Mouse (Mus musculus): ENCODE results near the gene Sdhaf3. TPM values are rescaled to one million over a fixed set of nuclear protein-coding genes. Genes with fewer than 3 reads are reported as not detected.
A peak's percentile ranks its signal among the peaks of the same experiment; 100 is the strongest.

Gene Sdhaf3
- polyA plus RNA-seq, 1 experiment from 2014 or later, result 9.0 TPM

GRCm38 (mm10) chr6:7069463-7069862 is 113.7 kb downstream of the Sdhaf3 start:
- Histone ChIP-seq H3K4me1 (ENCODE audit: control insufficient read depth, insufficient read depth, low read length) (no peaks in the 10 kb centered on the region), H3K27me3 (ENCODE audit: control insufficient read depth, insufficient read depth, low read length) (no peaks in the 10 kb centered on the region), H3K4me2 (ENCODE audit: low read depth, low read length) (no peak overlapping the region), H3K4me3 (ENCODE audit: low read depth, low read length) (no peak overlapping the region), H3K36me3 (replicated peaks; ENCODE audit: control insufficient read depth, insufficient read depth, low read depth, low read length) (no peaks in the 10 kb centered on the region), H3K9me3 (replicated peaks; ENCODE audit: control insufficient read depth, low read length) (no peaks in the 10 kb centered on the region), H3K9ac (replicated peaks; ENCODE audit: low read length) (no peak overlapping the region), H3K27ac (replicated peaks; ENCODE audit: low read depth, low read length) (no peak overlapping the region)
- WGBS, result 80% methylated on average over 2 of the region's 2 CpGs
- DNase-seq (ENCODE audit: low spot score) (no peak), ATAC-seq (replicated peaks; ENCODE audit: insufficient number of reproducible peaks, low FRiP score, low TSS enrichment, low read depth) (no peak)

- no peak overlapping the region for H3K4me3 ChIP-seq (ENCODE audit: low read depth, low read length)
- no peak overlapping the region for H3K9ac ChIP-seq (replicated peaks; ENCODE audit: low read length)
- H3K36me3 ChIP-seq (replicated peaks; ENCODE audit: control insufficient read depth, insufficient read depth, low read depth, low read length), result no peaks in the 10 kb centered on the region
- DNase-seq (ENCODE audit: low spot score) (no peak), ATAC-seq (replicated peaks; ENCODE audit: insufficient number of reproducible peaks, low FRiP score, low TSS enrichment, low read depth) (no peak)
- H3K4me1 ChIP-seq (ENCODE audit: control insufficient read depth, insufficient read depth, low read length), result no peaks in the 10 kb centered on the region
- no peaks in the 10 kb centered on the region for H3K9me3 ChIP-seq (replicated peaks; ENCODE audit: control insufficient read depth, low read length)
- WGBS, result 76% methylated on average over 3 of the region's 3 CpGs
- H3K27me3 ChIP-seq (ENCODE audit: control insufficient read depth, insufficient read depth, low read length), result no peaks in the 10 kb centered on the region
- no peak overlapping the region for H3K4me2 ChIP-seq (ENCODE audit: low read depth, low read length)
- H3K27ac ChIP-seq (replicated peaks; ENCODE audit: low read depth, low read length), result no peak overlapping the region
Observed at GRCm38 (mm10) chr6:7082054-7082453, 126.2 kb downstream of the Sdhaf3 start.

GRCm38 (mm10) chr6:7082467-7083259 is 126.9 kb downstream of the Sdhaf3 start:
- DNase-seq (ENCODE audit: low spot score), result peak; percentile 43
- H3K9me3 ChIP-seq (replicated peaks; ENCODE audit: control insufficient read depth, low read length), result no peaks in the 10 kb centered on the region
- no peak overlapping the region for H3K4me3 ChIP-seq (ENCODE audit: low read depth, low read length)
- peak; percentile 85; the same call in 1 of the 2 replicates for ATAC-seq (replicated peaks; ENCODE audit: insufficient number of reproducible peaks, low FRiP score, low TSS enrichment, low read depth)
- H3K27ac ChIP-seq (replicated peaks; ENCODE audit: low read depth, low read length), result no peak overlapping the region
- H3K36me3 ChIP-seq (replicated peaks; ENCODE audit: control insufficient read depth, insufficient read depth, low read depth, low read length), result no peaks in the 10 kb centered on the region
- no peaks in the 10 kb centered on the region for H3K4me1 ChIP-seq (ENCODE audit: control insufficient read depth, insufficient read depth, low read length)
- no peak overlapping the region for H3K9ac ChIP-seq (replicated peaks; ENCODE audit: low read length)
- H3K4me2 ChIP-seq (ENCODE audit: low read depth, low read length), result no peak overlapping the region
- WGBS, result 72% methylated on average over 5 of the region's 5 CpGs
- no peaks in the 10 kb centered on the region for H3K27me3 ChIP-seq (ENCODE audit: control insufficient read depth, insufficient read depth, low read length)

GRCm38 (mm10) chr6:7083661-7084060 is 127.9 kb downstream of the Sdhaf3 start:
- no peaks in the 10 kb centered on the region for H3K36me3 ChIP-seq (replicated peaks; ENCODE audit: control insufficient read depth, insufficient read depth, low read depth, low read length)
- no peak overlapping the region for H3K27ac ChIP-seq (replicated peaks; ENCODE audit: low read depth, low read length)
- no peaks in the 10 kb centered on the region for H3K9me3 ChIP-seq (replicated peaks; ENCODE audit: control insufficient read depth, low read length)
- no peak overlapping the region for H3K9ac ChIP-seq (replicated peaks; ENCODE audit: low read length)
- no peaks in the 10 kb centered on the region for H3K4me1 ChIP-seq (ENCODE audit: control insufficient read depth, insufficient read depth, low read length)
- DNase-seq (ENCODE audit: low spot score), result no peak
- 90% methylated on average over 4 of the region's 4 CpGs for WGBS
- no peaks in the 10 kb centered on the region for H3K27me3 ChIP-seq (ENCODE audit: control insufficient read depth, insufficient read depth, low read length)
- H3K4me2 ChIP-seq (ENCODE audit: low read depth, low read length), result no peak overlapping the region
- no peak for ATAC-seq (replicated peaks; ENCODE audit: insufficient number of reproducible peaks, low FRiP score, low TSS enrichment, low read depth)
- no peak overlapping the region for H3K4me3 ChIP-seq (ENCODE audit: low read depth, low read length)

GRCm38 (mm10) chr6:7084370-7084769 is 128.6 kb downstream of the Sdhaf3 start:
- Histone ChIP-seq H3K4me1 (ENCODE audit: control insufficient read depth, insufficient read depth, low read length) (no peaks in the 10 kb centered on the region), H3K27me3 (ENCODE audit: control insufficient read depth, insufficient read depth, low read length) (no peaks in the 10 kb centered on the region), H3K36me3 (replicated peaks; ENCODE audit: control insufficient read depth, insufficient read depth, low read depth, low read length) (no peaks in the 10 kb centered on the region), H3K9me3 (replicated peaks; ENCODE audit: control insufficient read depth, low read length) (no peaks in the 10 kb centered on the region), H3K4me2 (ENCODE audit: low read depth, low read length) (no peak overlapping the region), H3K27ac (replicated peaks; ENCODE audit: low read depth, low read length) (no peak overlapping the region), H3K4me3 (ENCODE audit: low read depth, low read length) (no peak overlapping the region), H3K9ac (replicated peaks; ENCODE audit: low read length) (no peak overlapping the region)
- ATAC-seq (replicated peaks; ENCODE audit: insufficient number of reproducible peaks, low FRiP score, low TSS enrichment, low read depth) (no peak), DNase-seq (ENCODE audit: low spot score) (no peak)
- 50% methylated on average over 2 of the region's 2 CpGs for WGBS

GRCm38 (mm10) chr6:7085506-7085905 is 129.7 kb downstream of the Sdhaf3 start:
- no peak overlapping the region for H3K9ac ChIP-seq (replicated peaks; ENCODE audit: low read length)
- H3K4me2 ChIP-seq (ENCODE audit: low read depth, low read length), result no peak overlapping the region
- 57% methylated on average over 2 of the region's 2 CpGs for WGBS
- DNase-seq (ENCODE audit: low spot score) (peak; percentile 14), ATAC-seq (replicated peaks; ENCODE audit: insufficient number of reproducible peaks, low FRiP score, low TSS enrichment, low read depth) (no peak)
- H3K9me3 ChIP-seq (replicated peaks; ENCODE audit: control insufficient read depth, low read length), result no peaks in the 10 kb centered on the region
- H3K27me3 ChIP-seq (ENCODE audit: control insufficient read depth, insufficient read depth, low read length), result no peaks in the 10 kb centered on the region
- H3K36me3 ChIP-seq (replicated peaks; ENCODE audit: control insufficient read depth, insufficient read depth, low read depth, low read length), result no peaks in the 10 kb centered on the region
- H3K4me3 ChIP-seq (ENCODE audit: low read depth, low read length), result no peak overlapping the region
- no peaks in the 10 kb centered on the region for H3K4me1 ChIP-seq (ENCODE audit: control insufficient read depth, insufficient read depth, low read length)
- no peak overlapping the region for H3K27ac ChIP-seq (replicated peaks; ENCODE audit: low read depth, low read length)

GRCm38 (mm10) chr6:7092094-7092493 is 136.3 kb downstream of the Sdhaf3 start:
- no peak for ATAC-seq (replicated peaks; ENCODE audit: insufficient number of reproducible peaks, low FRiP score, low TSS enrichment, low read depth)
- WGBS, result 61% methylated on average over 1 of the region's 1 CpGs
- Histone ChIP-seq H3K9ac (replicated peaks; ENCODE audit: low read length) (no peak overlapping the region), H3K27me3 (ENCODE audit: control insufficient read depth, insufficient read depth, low read length) (no peaks in the 10 kb centered on the region), H3K4me1 (ENCODE audit: control insufficient read depth, insufficient read depth, low read length) (no peaks in the 10 kb centered on the region), H3K4me3 (ENCODE audit: low read depth, low read length) (no peak overlapping the region), H3K27ac (replicated peaks; ENCODE audit: low read depth, low read length) (no peak overlapping the region), H3K36me3 (replicated peaks; ENCODE audit: control insufficient read depth, insufficient read depth, low read depth, low read length) (no peaks in the 10 kb centered on the region), H3K4me2 (ENCODE audit: low read depth, low read length) (no peak overlapping the region), H3K9me3 (replicated peaks; ENCODE audit: control insufficient read depth, low read length) (no peaks in the 10 kb centered on the region)
- peak; percentile 42 for DNase-seq (ENCODE audit: low spot score)

Data from embryonic facial prominence, embryonic 11.5 days (tissue).